Mouse (Mus musculus) 3T3-L1 (cell line): ENCODE measurements at regions not wholly inside any gene's neighbourhood (a gene's known extent, or its start where the extent isn't known, plus 50 kb on each side); places are given as distances from the start of the nearest gene placed in this dataset.

Source experiments
- DNase-seq: peaks from one replicate; pipeline ENCODE4 v3.0.0-alpha.2; 2015; ENCODE audit warnings: low read depth, low spot score

GRCm38 (mm10) chr8:26844809-26845143, 132.3 kb upstream of the Zfp703 start:
- no peak for DNase-seq

- no peak for DNase-seq
Measured at GRCm38 (mm10) chr8:26845481-26846194, 131.5 kb upstream of the Zfp703 start.

GRCm38 (mm10) chr8:26847009-26847408, 130.1 kb upstream of the Zfp703 start:
- no peak for DNase-seq

GRCm38 (mm10) chr8:26848098-26848772, 128.9 kb upstream of the Zfp703 start:
- no peak for DNase-seq

GRCm38 (mm10) chr8:26848955-26849684, 128.0 kb upstream of the Zfp703 start:
- DNase-seq: peak; percentile 36

- DNase-seq: no peak
Measured at GRCm38 (mm10) chr8:26851871-26852800, 125.0 kb upstream of the Zfp703 start.

- DNase-seq: no peak
Measured at GRCm38 (mm10) chr8:26852921-26853320, 124.2 kb upstream of the Zfp703 start.

GRCm38 (mm10) chr8:26854557-26855238, 122.4 kb upstream of the Zfp703 start:
- DNase-seq: no peak

- no peak for DNase-seq
Measured at GRCm38 (mm10) chr8:26855256-26855655, 121.9 kb upstream of the Zfp703 start.

- no peak for DNase-seq
Measured at GRCm38 (mm10) chr8:26864571-26864970, 112.6 kb upstream of the Zfp703 start.

- DNase-seq: peak; percentile 96
Measured at GRCm38 (mm10) chr8:26864971-26865370, 112.2 kb upstream of the Zfp703 start.

GRCm38 (mm10) chr8:26868101-26868848, 108.8 kb upstream of the Zfp703 start:
- no peak for DNase-seq

GRCm38 (mm10) chr8:26868849-26869110, 108.3 kb upstream of the Zfp703 start:
- DNase-seq: peak; percentile 27

- DNase-seq: no peak
Measured at GRCm38 (mm10) chr8:26871838-26872237, 105.3 kb upstream of the Zfp703 start.

GRCm38 (mm10) chr8:26872382-26872781, 104.7 kb upstream of the Zfp703 start:
- DNase-seq: no peak

GRCm38 (mm10) chr8:26872815-26873214, 104.3 kb upstream of the Zfp703 start:
- peak; percentile 42 for DNase-seq

GRCm38 (mm10) chr8:26880177-26880576, 96.9 kb upstream of the Zfp703 start:
- DNase-seq: peak; percentile 29

- DNase-seq: no peak
Measured at GRCm38 (mm10) chr8:26881268-26882120, 95.6 kb upstream of the Zfp703 start.

GRCm38 (mm10) chr8:26882616-26883015, 94.5 kb upstream of the Zfp703 start:
- no peak for DNase-seq

- no peak for DNase-seq
Measured at GRCm38 (mm10) chr8:26883285-26883684, 93.8 kb upstream of the Zfp703 start.
